Mouse (Mus musculus) liver, embryonic 14.5 days (tissue): ENCODE measurements around the gene Tmem63b.

Source experiments
- CTCF ChIP-seq: IDR thresholded peaks from 2 replicates; pipeline ENCODE4 v1.5.1; 2016; ENCODE audit warnings: antibody characterized with exemption, low read depth, control low read depth
- EP300 ChIP-seq: IDR thresholded peaks from 2 replicates; pipeline ENCODE4 v1.6.1; 2016; ENCODE audit warnings: antibody characterized with exemption, low read depth

DNA sequence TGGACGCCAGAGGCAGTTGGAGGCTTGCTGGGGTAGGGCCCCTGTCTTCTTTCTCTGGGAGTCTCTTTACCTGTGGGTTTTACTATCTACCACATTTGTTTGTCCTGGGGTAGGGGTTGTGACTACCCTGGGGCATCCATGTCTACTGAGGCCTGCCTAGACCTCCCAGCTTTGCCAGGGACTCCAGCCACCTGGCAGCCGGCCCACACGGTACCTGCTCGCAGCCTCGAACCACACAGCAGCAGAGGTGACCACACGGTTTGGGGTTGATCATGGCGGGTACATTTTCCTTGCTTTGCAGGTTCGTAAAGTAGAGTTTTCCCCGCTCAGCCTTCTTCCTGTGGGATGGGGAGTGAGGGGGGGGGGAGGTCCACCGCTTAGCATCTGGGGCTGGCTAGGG is 19.2 kb downstream of the Tmem63b start:
- TF ChIP-seq CTCF (no peak), EP300 (no peak)
